Mouse (Mus musculus) liver, embryonic 14.5 days (tissue): ENCODE results near the gene Khdc1c.

Experiments used
- CTCF ChIP-seq: IDR thresholded peaks from 2 replicates; pipeline ENCODE4 v1.5.1; 2016; ENCODE audit warnings: antibody characterized with exemption, low read depth, control low read depth
- EP300 ChIP-seq: IDR thresholded peaks from 2 replicates; pipeline ENCODE4 v1.6.1; 2016; ENCODE audit warnings: antibody characterized with exemption, low read depth

DNA sequence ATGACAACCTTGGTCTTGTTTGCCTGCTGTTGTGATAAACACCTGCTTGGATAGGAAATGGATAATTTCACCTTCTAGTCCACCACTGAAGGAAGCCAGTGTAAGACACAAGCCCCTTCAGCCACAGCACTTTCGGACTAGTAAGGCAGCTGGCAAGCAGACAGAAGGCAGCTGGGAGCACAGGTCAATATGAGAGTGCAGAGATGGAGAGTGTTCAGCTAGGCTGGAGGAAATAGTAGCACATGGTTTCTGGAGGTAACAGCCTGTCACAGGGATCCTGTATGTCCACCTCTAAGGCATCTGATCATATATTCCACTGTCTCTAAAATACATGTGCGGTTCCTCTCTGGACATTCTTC is 44.0 kb downstream of the Khdc1c start:
- no peak for TF ChIP-seq CTCF
- TF ChIP-seq EP300: no peak
